Mouse (Mus musculus) liver, embryonic 12.5 days (tissue): ENCODE data around the gene Cilp. TPM values are rescaled to one million over a fixed set of nuclear protein-coding genes. Genes with fewer than 3 reads are reported as not detected.

Source experiments
- polyA plus RNA-seq: library from polyadenylated mRNA; unstranded; fragments of >200 nt; fragmentation: Nextera tagmentation; extraction: Ambion mirVana; gene quantifications from 2 replicates; pipeline ENCODE4 v1.2.1, GENCODE M21; 2016

Cilp gene
- polyA plus RNA-seq, 1 experiment from 2014 or later: 0.06 TPM

Other genes with a start within 250 kb of the Cilp start
- 68.3 and 71.9 TPM in 2 replicates for gene Hacd3, start 243.5 kb upstream of the Cilp start, polyA plus RNA-seq
- 31.4 and 32.8 TPM in 2 replicates for gene Dpp8, start 232.8 kb upstream of the Cilp start, polyA plus RNA-seq
- gene Igdcc4, start 163.7 kb upstream of the Cilp start, polyA plus RNA-seq: 5.6 and 6.3 TPM in 2 replicates
- gene Igdcc3, start 124.0 kb upstream of the Cilp start, polyA plus RNA-seq: 0.75 and 0.79 TPM in 2 replicates
- gene Parp16, start 69.8 kb upstream of the Cilp start, polyA plus RNA-seq: 7.7 and 8.6 TPM in 2 replicates
- 34.9 and 36.8 TPM in 2 replicates for gene Clpx, start 29.1 kb downstream of the Cilp start, polyA plus RNA-seq
- gene Pdcd7, start 80.9 kb downstream of the Cilp start, polyA plus RNA-seq: 9.8 and 10.9 TPM in 2 replicates
- not detected in 2 replicates for gene Ubap1l, start 95.9 kb downstream of the Cilp start, polyA plus RNA-seq
- gene Kbtbd13, start 126.5 kb downstream of the Cilp start, polyA plus RNA-seq: 0.21 and 0.26 TPM in 2 replicates
- gene Rasl12, start 133.3 kb downstream of the Cilp start, polyA plus RNA-seq: 0.35 and 0.45 TPM in 2 replicates
- gene Slc51b, start 157.8 kb downstream of the Cilp start, polyA plus RNA-seq: 0.32 TPM in 1 of 2 replicates, not detected in the other
- 11.7 and 12.9 TPM in 2 replicates for gene Mtfmt, start 170.6 kb downstream of the Cilp start, polyA plus RNA-seq
- 29.9 and 31.1 TPM in 2 replicates for gene Spg21, start 195.8 kb downstream of the Cilp start, polyA plus RNA-seq